Mouse (Mus musculus): ENCODE measurements around the gene Akr7a5.

Gene Akr7a5

DNA sequence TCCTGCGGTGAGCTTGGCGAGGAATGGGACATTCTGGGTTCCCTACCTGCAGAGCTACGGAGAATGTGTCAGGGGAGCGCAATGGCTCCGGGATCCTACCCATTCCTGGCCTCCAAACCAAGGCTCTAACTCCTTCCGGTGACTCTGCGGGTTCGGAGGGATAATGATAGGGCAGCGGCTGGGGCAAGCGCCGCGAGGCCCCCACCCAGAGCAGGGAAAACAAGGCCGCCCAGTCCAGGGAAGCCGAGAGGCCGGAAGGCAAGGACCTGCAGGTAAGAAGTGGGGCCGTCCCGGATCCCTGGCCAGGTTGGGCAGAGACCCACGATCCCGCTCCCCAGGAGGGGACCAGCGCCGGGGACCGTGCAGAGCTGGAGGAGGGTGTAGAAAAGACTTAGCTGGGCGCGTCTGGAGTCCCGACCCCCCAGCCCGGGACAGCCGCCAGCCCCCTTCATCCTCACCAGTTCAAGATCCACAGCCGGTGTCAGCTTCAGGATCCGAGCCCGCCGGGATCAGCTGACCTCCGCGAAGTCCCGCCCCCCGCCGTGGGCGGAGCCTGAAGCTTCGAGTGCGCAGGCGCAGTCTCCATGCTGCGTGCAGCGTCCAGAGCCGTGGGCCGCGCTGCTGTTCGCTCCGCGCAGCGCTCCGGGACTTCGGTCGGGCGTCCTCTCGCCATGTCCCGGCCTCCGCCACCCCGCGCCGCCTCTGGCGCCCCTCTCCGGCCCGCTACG is at the start of gene Akr7a5, which contains the start of gene Pqlc2:
Gene Akr7a5 (plus strand): TSS at position 574 of the 728 bp plus-strand sequence.
Gene Pqlc2 (minus strand): TSS at position 538 of the 728 bp plus-strand sequence.
- peak; percentile 90 for DNase-seq (ENCODE audit: low spot score)

DNA sequence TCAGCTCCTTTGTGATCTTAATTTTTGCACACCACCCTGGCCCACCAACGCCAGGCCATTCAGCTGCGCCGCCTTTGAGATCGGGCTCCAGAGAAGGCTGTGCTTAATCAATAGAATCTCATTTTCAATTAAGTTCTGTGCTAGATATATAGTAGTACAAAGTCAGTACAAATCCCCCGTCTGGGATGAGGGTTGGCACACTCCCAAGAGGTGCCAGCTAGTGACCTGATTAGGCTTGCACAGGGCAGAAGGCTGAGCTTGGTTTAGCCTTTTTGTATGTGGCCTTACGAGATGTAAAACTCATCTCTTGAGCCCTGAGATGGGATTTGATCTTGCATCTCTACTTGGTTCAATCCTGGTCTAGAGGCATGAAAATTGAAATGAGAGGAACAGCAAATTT is 47.6 kb upstream of the Akr7a5 start:
- no peak for DNase-seq (ENCODE audit: low spot score)

DNA sequence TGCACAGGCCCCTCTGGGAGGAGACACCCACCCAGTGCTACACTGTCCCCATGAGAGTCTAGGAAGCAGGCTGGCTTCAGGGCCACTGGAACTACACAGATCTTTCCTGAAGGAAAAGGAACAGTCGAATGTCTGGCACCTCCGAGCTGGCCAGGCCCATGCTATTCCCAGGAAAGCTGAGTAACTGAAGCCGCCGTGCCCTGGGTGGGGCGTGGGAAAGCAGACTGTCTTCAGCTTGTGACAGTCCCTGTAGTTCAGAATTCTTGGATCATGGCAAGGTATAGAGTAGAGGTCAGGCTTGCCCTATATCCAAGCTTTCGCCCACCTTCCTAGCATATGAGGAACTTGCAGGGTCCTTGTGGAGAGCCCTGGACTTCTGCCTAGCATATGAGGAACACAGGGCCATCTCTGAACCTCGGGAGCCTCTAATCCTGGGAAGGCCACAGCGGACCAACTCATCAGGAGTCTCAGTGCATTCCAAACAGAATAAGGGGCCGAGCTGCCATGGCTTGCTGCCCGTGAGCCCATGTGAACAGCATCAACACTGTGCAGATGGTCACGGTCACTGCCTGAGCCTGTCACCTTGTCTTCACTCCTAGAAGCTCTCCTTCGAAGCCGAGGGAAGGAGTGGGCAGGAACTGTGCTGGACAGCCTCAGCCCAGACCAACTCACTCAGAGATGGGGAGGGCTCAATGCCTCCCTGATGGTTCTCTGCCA is 44.6 kb upstream of the Akr7a5 start:
- DNase-seq (ENCODE audit: low spot score): no peak

DNA sequence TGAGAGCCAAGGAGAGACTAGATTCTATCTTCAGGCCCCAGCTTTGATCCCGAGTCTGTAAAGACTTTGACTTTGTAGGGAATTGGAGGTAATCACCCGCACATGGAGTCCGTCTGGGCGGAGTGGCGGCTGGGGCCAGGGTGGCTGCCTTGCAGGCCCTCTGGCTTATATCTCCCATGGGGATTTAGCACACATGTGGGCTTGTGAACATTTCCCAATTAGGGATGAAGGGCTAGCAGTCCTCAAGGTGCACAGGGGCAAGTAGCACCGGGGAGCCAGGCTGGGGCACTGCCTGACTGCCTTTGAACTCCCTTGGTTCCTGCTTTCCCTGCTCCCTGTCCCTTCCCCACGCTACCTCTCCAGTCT is 44.1 kb upstream of the Akr7a5 start:
- no peak for DNase-seq (ENCODE audit: low spot score)

DNA sequence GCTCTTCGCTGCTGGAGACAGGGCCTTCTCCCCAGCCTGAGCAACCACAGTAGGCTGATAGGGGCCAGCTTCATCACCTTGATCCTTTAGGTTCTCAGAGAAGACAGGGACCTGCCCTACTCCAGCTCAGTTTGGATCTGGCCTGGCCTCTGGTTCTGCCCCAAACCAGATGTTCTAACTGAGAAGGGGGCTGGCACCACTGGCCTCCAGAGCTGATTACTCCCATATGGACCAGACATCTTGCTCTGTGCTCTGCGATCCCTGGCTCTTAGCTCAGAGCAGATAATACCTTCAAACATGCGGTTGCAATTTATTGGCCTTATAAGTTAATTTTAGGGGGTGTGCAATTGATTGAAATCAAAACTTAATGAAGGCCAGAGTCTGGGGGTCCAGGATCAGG is 43.2 kb upstream of the Akr7a5 start:
- no peak for DNase-seq (ENCODE audit: low spot score)

DNA sequence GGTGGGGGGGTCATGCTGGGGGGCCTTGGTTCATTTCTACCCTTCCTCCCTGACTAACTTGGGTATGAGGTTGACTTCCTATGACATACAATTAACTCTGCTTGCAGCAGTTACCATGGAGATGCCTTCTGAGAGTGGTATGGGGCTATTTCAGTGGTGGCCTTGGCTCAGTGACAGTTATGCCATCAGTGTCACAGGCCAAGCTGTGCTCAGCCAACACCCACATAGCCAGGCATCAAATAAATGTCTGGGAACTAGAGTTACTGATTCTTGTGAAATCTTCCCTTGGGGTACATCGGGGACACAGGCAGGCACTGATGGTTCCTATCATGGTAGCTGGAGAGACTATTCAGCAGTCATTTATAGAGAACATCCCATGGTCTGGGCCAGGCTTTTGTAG is 42.3 kb upstream of the Akr7a5 start:
- no peak for DNase-seq (ENCODE audit: low spot score)

DNA sequence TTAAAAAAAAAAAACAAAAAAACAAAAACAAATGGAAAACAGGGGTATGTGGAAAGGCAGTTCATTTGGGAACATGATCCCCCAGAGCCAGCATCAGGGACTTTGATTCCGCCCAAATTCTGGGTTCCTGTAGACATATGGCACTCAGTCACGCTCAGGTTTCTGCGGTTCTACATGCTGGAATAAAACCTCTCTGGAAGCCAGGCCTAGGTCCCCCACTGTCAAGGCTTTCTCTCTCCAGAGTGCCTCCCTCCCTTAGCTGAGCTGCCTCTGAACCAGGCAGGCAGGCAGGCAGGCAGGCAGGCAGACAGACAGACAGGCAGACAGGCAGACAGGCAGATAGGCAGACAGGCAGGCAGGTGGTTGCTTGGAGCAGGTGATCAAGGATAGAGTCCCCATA is 40.4 kb upstream of the Akr7a5 start:
- no peak for DNase-seq (ENCODE audit: low spot score)

DNA sequence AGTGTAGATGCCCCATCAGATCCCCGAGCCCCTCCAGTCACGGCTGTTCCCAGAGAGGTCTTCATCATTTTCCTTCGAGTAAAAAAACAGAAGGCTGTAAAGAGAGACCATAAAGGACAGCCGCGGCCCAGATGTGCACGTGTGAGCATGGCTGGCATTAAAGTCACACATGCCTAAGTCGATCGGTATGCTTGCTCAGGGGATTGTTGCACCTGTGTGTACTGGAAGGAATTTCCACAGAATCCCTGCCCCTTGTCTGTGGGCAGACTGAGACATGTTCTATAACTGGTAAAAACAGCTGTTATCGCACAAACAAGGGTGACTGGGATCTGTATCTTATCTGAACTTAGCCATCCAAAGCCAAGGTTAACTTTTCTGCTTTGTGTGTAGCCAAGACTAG is 39.0 kb upstream of the Akr7a5 start:
- DNase-seq (ENCODE audit: low spot score): no peak

DNA sequence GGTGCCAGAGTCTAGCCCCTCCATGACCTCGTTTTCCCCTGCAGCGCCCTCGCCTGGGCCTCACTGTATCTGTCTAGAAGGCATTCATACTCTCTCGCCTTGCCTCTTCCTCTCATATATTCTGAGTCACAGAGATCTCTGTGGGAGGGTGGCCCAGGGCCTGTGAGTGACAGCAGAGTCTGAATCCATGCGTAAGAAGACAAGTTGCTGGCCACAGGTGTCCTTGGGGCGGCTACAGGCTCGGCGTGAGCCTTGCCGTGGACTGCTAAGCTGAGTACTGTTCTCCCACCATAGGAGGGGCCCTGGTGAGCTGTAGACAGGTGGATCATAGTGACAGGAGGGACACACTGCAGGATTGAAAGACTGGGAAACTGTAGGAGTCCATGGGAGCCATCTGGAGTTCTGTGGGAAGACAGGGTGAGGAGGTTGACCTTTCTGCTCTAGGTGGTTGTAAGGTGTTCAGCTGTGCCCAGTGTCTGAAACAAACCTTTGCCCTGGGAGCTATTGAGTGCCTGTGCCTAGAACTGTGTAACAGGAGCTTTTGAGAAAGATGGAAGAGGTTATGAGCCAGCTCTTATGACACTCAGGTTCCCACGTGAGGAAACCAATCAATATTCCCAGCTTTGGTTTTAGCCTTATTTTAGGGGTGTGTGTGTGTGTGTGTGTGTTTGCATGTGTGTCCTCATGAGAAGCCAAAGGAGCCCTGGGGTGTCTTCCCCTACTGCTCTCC is 37.4 kb upstream of the Akr7a5 start:
- DNase-seq (ENCODE audit: low spot score): no peak

DNA sequence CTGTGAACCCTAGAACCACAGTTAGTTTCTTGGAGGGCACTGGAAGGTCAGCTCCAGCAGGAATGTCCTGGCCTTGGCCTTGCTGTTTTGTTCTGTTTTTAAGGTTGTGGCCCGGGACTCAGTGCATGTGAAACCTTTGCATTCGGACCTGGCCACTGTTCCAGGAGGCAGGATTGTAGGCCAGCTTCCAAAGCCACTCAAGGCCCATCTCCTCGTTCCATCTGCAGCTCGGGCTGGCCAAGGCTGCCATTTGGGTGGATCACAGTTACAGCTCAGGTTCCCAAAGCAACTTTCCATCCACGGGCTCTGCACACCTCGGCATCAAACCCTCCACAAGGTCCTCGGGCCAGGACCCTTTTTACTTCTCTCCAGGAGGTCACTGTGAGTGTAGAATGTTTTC is 36.0 kb upstream of the Akr7a5 start:
- DNase-seq (ENCODE audit: low spot score): no peak

DNA sequence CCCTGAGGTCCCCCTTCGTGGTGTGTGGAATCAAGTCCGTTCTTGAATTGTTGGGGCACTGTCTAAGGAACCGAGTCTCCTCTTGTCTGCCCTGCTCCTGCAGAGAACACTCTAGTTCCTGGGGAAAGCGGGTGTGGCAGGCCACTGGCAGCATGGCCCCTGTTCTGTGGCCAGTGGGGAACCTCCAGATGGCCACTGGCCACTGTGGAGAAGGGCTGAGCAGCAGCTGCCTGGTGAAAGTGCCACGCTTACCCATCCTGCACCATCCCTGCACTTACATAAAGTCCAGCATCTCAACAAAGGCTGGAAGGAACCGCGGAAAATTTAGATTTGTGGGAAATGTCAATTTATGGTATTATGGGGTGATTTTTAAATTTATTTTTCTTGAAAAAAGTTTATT is 34.1 kb upstream of the Akr7a5 start:
- DNase-seq (ENCODE audit: low spot score): no peak

DNA sequence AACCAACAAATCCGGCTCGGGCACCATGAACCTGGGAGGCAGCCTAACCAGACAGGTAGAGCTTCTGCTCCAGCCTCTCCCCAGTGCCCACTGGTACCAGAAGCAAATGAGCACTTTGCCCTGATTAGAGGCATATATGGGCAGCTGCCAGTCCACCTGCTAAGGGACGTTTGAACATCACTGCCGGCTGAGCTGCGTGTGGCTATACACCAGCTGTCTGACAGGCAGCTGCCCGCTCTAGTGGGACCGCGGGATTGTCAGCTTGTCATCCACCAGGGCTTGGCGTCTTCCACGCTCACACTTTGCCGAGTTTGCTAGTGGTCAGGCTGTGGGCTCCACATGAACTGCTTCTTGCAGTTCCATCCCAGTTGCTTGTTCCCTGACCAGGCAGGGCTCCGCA is 30.0 kb upstream of the Akr7a5 start:
- DNase-seq (ENCODE audit: low spot score): no peak

DNA sequence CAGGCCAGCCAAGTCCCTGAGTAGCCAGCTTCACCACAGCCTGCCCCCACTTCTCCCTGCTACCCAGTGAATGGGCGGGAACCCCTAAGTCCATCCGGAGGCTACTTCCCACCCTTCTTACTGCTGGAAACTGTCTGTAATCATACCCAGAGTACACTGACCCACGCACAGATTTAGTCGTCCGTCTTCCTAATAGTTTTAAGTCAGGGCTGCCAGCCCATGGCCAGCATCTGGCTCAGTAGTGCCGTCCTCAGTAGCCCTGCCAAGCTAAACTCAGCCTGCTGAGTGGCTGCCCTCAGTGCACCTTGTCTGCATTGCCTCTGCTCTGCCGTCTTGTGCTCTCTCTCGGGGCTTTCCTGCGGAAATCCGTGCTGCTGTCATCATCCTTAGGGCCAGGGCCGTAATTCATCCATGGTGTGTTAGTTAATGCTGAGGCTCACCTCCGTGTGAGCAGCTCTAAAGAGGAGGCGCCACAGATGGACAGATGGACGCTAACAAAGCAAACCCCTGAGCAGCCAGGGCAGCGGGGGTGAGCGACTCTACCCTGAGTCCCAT is 28.7 kb upstream of the Akr7a5 start:
- DNase-seq (ENCODE audit: low spot score): no peak

DNA sequence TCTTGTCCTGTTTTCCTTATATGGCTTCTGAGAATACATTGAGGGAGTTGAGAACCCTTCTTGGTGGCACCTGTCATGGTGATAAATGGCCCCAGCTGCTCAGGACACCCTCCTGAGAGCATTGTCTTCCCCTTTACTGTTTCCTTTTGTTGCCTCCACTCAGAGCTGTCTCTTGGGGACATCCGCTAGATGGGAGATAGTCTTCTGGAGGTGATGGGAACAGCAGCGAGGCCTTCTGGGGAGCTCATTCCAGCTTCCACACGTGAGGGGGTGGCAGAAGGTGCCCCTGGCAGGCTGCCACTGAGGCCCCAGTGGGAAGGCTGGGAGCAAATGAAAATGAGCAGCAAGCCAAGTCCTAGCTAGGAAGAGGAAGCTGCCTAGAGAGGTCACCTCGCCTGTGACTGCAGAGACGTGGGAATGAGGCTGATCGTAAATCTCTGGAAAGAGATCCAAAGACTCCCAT is 27.6 kb upstream of the Akr7a5 start:
- DNase-seq (ENCODE audit: low spot score): no peak

DNA sequence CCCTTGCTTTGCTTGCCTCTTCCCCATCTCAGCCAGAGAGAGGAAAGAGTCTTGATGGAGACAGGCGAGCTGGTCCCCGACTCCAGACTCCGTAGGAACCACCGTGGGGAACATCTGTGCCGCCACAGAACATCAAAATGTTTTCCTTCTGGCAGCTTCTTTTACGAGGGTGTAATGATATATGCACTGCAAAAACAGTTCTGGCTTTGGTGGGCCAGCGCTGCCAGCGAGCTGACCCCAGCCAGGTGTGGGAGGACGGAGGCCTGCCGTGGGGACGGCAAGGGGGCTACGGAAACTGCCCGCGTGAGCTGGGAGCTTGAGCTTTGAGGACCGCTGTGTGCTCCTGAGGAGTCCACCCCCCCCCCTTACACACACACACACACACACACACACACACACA is 25.7 kb upstream of the Akr7a5 start:
- no peak for DNase-seq (ENCODE audit: low spot score)

DNA sequence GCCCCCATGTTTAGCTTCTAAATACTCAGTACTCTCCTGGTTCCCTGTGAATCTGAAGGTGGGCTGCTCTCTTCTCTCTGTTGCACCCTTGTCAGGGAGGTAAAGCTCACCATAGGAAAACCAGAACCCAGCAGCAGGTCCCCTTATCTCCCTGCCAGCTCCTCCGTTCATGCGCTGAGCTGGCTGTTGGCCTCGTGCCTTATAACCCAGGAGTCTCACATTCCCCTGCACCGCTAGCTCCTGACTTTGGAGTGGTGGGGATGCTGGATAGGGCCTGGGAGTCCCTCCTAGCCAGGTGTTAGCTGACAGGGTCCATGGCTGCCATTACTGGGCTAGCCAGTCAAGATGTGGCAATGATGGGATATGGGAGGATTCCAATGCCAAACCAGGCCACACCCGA is 24.3 kb upstream of the Akr7a5 start:
- DNase-seq (ENCODE audit: low spot score): no peak

DNA sequence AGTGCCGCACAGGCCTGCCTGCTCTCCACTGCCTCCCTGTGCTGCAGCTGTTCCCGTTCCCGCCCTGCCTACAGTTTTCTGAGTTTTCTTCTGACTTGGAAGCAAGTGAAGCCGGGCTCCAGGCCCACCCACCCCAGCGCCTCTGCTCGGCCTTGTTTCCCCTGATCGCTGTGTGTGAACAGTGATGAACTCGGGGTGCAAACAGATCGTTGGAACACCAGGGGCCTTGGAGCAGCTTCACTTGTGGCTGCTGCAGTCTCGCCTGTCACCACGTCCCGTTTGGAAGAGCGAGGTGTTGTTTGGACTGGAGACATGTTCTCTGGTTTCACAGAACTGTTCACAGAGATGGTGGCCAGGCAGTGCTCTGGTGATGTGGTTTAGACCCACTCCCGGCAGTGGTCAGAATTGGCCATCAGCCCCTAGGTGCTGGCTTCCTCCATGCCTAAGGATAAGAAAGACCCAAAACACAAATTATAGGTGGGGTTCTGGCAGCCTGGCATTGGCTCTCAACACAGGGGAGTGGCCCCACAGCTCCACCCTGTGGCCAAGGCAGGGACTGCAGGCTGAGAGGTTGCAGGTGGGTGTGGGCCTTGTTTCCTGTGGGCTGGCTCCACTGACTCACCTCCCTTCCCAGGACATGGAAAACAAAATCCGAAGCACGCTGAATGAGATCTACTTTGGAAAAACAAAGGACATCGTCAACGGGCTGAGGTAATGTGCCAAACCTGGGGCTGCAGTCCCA is 23.3 kb upstream of the Akr7a5 start:
- DNase-seq (ENCODE audit: low spot score): peak; percentile 59

DNA sequence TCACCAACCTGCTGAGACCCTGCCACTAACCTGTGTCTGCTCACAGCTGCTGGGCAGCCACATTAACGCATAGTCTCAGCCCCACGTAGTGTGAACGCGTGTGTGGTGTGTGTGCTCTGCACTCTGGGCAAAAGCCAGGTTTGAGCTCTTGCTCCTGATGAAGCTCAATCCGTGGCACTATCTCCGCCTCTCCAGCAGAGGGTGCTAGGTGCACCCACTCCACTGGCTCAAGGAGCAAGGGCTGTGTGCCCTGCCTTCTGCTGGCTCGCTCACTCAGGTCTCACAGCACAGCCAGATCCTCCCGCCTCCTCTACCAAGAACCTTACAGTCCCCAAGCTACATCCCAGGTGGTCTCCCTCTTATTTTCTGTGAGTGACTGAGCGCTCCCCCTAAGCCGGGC is 21.5 kb upstream of the Akr7a5 start:
- no peak for DNase-seq (ENCODE audit: low spot score)

DNA sequence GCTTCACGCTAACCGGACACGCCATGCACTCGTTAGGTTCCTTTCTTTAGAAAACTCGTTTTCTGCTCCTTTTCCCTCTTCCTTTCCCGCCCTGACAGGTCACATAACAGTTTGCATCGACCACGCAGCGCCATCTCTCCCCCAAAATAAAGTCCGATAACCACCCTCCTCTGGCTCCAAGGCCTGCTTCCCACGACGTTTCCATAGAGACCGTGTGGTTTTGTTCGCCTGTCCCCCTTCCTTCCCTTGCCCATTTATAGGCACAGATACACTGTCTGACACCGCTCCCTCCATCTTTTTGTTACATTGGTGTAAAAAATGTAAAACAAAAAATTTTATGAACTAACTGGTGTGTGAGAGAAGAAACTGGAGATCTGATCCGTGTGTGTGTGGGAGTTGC is 19.4 kb upstream of the Akr7a5 start:
- no peak for DNase-seq (ENCODE audit: low spot score)

DNA sequence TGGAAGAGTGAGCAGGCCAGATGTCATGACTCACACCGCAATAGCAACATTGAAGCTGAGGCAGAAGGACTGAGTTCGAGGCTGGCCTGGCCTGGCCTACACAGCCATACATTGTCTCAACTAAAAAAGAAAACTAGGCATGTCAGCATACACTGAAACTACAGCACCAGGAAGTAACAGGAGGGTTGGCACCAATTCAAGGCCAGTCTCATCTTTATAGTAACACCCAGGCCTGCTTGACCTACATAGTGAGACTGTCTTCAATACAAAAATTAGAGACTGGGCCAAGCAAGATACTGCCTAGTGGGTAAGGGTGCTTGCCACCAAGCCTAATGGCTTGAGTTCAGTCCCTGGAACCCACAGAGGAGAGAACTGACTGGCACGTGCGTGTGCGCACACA is 18.5 kb upstream of the Akr7a5 start:
- DNase-seq (ENCODE audit: low spot score): no peak

DNA sequence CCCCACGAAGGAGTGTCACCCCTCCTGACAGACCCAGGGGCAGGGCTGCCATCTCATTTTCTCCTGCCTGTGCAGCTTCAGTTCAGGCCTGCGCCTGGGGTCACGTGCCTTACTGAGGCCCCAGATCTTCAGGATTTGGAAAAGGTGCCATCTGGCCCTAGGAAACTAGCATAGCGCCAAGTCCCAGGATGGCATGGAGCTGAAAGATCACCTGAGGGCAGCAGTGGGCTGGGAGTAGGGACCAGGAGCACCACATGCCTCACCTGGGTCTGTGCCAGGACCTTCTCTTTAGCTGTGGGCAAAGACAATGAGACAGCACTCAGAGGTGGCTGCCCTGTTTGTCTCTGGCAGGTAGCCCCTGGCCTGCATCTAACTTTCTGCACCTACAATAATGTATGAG is 13.0 kb upstream of the Akr7a5 start:
- no peak for DNase-seq (ENCODE audit: low spot score)

Data from urinary bladder, postnatal 10 days (tissue).